Mouse (Mus musculus) heart, adult 2 months (tissue): ENCODE data around the gene Vstm2l.

ENCODE experiments used
- CTCF ChIP-seq: fragments of 200-600 bp; IDR thresholded peaks from 2 replicates; pipeline ENCODE4 v1.8.1; 2022; ENCODE audit warnings: antibody characterized with exemption, mild to moderate bottlenecking, moderate library complexity
- POLR2A ChIP-seq: fragments of 200-500 bp; IDR thresholded peaks from 2 replicates; pipeline ENCODE4 v1.6.1; 2011; ENCODE audit warnings: mild to moderate bottlenecking, low read depth, low read length, control low read depth; ENCODE audit not compliant: insufficient read depth

GRCm38 (mm10) chr2:157921551-157921950 is 7.1 kb downstream of the Vstm2l start:
- TF ChIP-seq POLR2A, result no peak
- no peak for TF ChIP-seq CTCF
